Mouse (Mus musculus) monocyte, adult 5-6 weeks (primary cell): ENCODE results near the gene Smpd2. TPM values are rescaled to one million over a fixed set of nuclear protein-coding genes. Genes with fewer than 3 reads are reported as not detected.

Experiments used
- ATAC-seq: fragments of 153-309, 156-312 bp; replicated peaks from 2 replicates; pipeline ENCODE4 v1.8.0; 2017; ENCODE audit warnings: mild to moderate bottlenecking; ENCODE audit not compliant: low TSS enrichment, insufficient number of reproducible peaks, severe bottlenecking, poor library complexity, low FRiP score
- total RNA-seq: library from RNA; stranded (forward); fragments of 200-1000, 200-491, 200-594 nt; gene quantifications from 3 replicates; pipeline ENCODE4 v1.2.3, GENCODE M21; 2017

Smpd2 gene
- 15.5 to 32.5 TPM (median 20.3 TPM) in 3 replicates for total RNA-seq

- ATAC-seq, result peak; percentile 92
Observed at GRCm38 (mm10) chr10:41489708-41490517, at the start of gene Smpd2, which contains the start of gene Ppil6. Smpd2 (minus strand) TSS chr10:41490369. Ppil6 (plus strand) TSS chr10:41490439.

GRCm38 (mm10) chr10:41538986-41539385 lies 48.8 kb upstream of the Smpd2 start:
- ATAC-seq, result no peak

- ATAC-seq, result no peak
Observed at GRCm38 (mm10) chr10:41537983-41538330, 47.8 kb upstream of the Smpd2 start.

- ATAC-seq, result no peak
Observed at GRCm38 (mm10) chr10:41537226-41537982, 47.2 kb upstream of the Smpd2 start.

GRCm38 (mm10) chr10:41536714-41537113 lies 46.5 kb upstream of the Smpd2 start:
- no peak for ATAC-seq

- ATAC-seq, result no peak
Observed at GRCm38 (mm10) chr10:41535991-41536390, 45.8 kb upstream of the Smpd2 start.

GRCm38 (mm10) chr10:41529972-41530371 lies 39.8 kb upstream of the Smpd2 start:
- ATAC-seq, result no peak

GRCm38 (mm10) chr10:41525696-41526095 lies 35.5 kb upstream of the Smpd2 start:
- no peak for ATAC-seq

GRCm38 (mm10) chr10:41523386-41523785 lies 33.2 kb upstream of the Smpd2 start:
- no peak for ATAC-seq

- no peak for ATAC-seq
Observed at GRCm38 (mm10) chr10:41520410-41520673, 30.2 kb upstream of the Smpd2 start.

- ATAC-seq, result no peak
Observed at GRCm38 (mm10) chr10:41519640-41520409, 29.7 kb upstream of the Smpd2 start.

GRCm38 (mm10) chr10:41518981-41519618 lies 28.9 kb upstream of the Smpd2 start, which contains the start of gene Cd164:
Cd164 (plus strand) TSS chr10:41519414.
- peak; percentile 73 for ATAC-seq

- peak; percentile 27 for ATAC-seq
Observed at GRCm38 (mm10) chr10:41518508-41518980, 28.4 kb upstream of the Smpd2 start.

- no peak for ATAC-seq
Observed at GRCm38 (mm10) chr10:41514921-41515320, 24.8 kb upstream of the Smpd2 start.

GRCm38 (mm10) chr10:41514301-41514700 lies 24.1 kb upstream of the Smpd2 start:
- no peak for ATAC-seq

GRCm38 (mm10) chr10:41509160-41509559 lies 19.0 kb upstream of the Smpd2 start:
- no peak; the same call in 1 of the 2 replicates for ATAC-seq

- ATAC-seq, result peak; percentile 60
Observed at GRCm38 (mm10) chr10:41505446-41505845, 15.3 kb upstream of the Smpd2 start.

GRCm38 (mm10) chr10:41504996-41505395 lies 14.8 kb upstream of the Smpd2 start:
- no peak for ATAC-seq

GRCm38 (mm10) chr10:41500941-41501340 lies 10.8 kb upstream of the Smpd2 start:
- ATAC-seq, result no peak
